Mouse (Mus musculus) liver, adult 2 months (tissue): ENCODE measurements around the gene Fignl1.

Source experiments
- CTCF ChIP-seq: fragments of 200-500 bp; IDR thresholded peaks from 2 replicates; pipeline ENCODE4 v1.5.1; 2011; ENCODE audit warnings: low read depth, low read length, control low read depth
- POLR2A ChIP-seq: fragments of 200-500 bp; IDR thresholded peaks from 2 replicates; pipeline ENCODE4 v1.6.1; 2011; ENCODE audit warnings: low read length, control low read depth; ENCODE audit not compliant: insufficient read depth; ENCODE audit errors: extremely low read depth

- peak; percentile 63 for TF ChIP-seq CTCF
- no peak for TF ChIP-seq POLR2A
These were observed 35.7 kb upstream of the Fignl1 start for GRCm38 (mm10) chr11:11844367-11844971.
